Mouse (Mus musculus) T-helper 2 cell (primary cell): ENCODE results near the gene Wwtr1.

ENCODE experiments used
- in situ Hi-C: fragments of 300-600 bp; cut with MboI, MseI; formaldehyde crosslinking; loops from one replicate; pipeline ENCODE4 v1.15.1; 2025; ENCODE audit warnings: high pct_unique_total_duplicates

The Wwtr1 gene

GRCm38 (mm10) chr3:57558761-57559160 lies 16.9 kb downstream of the Wwtr1 start:
- in situ Hi-C loops: no loop called here

- in situ Hi-C loops: no loop called here
Measured at GRCm38 (mm10) chr3:57557408-57557807, 18.3 kb downstream of the Wwtr1 start.

- in situ Hi-C loops: no loop called here
Measured at GRCm38 (mm10) chr3:57555560-57555959, 20.1 kb downstream of the Wwtr1 start.

GRCm38 (mm10) chr3:57554890-57555239 lies 20.8 kb downstream of the Wwtr1 start:
- in situ Hi-C loops: no loop called here

DNA sequence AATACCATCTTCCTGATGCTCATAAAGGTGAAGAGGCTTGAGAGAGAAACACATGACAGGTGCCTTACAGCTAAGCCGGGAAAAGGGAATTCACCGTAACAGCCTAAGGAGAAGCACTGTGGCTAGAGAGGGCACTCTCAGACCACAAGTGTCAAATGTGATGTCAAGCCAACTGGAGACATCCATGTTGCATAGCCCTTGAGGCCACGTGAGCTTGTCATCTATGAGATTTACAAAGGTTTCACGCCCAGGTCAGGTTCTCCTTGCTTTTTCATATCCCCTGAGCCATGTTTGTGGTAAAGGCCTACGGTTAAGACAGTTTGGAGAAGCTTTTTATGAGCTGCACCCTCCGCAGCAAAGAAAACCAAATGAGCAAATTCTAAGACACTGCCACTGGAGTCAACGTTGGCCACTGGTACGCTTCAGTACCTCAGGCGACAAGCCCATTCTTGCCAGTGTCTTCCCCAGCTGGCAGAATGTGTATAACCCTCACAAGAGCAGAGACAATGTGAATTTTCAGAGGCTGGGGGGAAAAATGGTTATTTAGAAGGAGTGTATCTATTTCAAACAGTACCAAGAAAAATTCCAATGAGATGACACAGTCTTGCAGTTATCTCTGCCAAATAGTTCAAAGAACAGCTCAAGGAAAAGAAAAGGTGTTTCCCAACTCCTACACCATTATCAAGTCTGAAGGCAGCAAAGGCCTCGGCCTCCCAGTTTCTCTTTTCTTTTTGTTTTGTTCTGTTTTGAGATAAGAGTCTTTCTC lies 21.4 kb downstream of the Wwtr1 start:
- in situ Hi-C loops: no loop called here

- in situ Hi-C loops: no loop called here
Measured at GRCm38 (mm10) chr3:57553108-57553507, 22.6 kb downstream of the Wwtr1 start.

GRCm38 (mm10) chr3:57551210-57551609 lies 24.5 kb downstream of the Wwtr1 start:
- in situ Hi-C loops: no loop called here

- in situ Hi-C loops: no loop called here
Measured at GRCm38 (mm10) chr3:57550468-57551185, 25.1 kb downstream of the Wwtr1 start.

GRCm38 (mm10) chr3:57544154-57544553 lies 31.6 kb downstream of the Wwtr1 start:
- in situ Hi-C loops: no loop called here

- in situ Hi-C loops: no loop called here
Measured at GRCm38 (mm10) chr3:57542848-57543380, 32.8 kb downstream of the Wwtr1 start.

DNA sequence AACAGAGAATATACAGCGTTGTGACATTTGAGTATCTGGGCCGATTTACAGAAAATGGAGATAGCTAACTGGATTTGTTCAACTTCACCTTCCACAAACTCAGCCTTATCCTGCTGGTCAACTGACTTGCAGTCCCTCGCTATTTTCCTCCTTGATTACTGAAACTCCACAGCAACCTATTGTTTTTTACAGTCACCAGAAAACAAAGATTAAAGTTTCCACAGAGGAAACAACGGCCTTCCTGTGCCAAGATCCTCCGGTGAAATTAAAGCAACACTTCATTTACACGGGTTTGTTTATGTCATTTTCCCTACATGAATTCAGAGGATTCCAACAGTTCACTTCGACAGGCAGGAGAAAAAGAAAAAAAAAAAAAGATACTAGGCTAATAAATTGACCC lies 34.5 kb downstream of the Wwtr1 start:
- in situ Hi-C loops: no loop called here

DNA sequence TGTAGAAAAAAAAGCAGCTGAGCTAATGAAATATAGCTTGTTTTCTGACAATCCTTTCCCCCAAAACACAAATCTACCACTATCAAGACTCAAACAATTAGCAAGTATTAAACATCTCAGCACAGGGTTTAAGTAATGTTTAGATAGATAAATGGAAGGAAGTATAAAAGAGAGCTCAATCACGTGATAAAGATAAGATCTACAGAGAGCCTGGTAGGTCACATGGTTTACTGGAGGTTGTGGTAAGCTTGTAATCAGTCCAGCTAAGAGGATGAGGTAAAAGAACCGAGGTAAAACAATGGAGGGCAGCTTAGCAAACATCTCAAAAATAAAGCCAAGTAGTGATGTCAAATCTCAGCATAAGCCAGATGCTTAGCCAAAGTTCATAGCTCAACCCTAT lies 35.2 kb downstream of the Wwtr1 start:
- in situ Hi-C loops: no loop called here

GRCm38 (mm10) chr3:57535483-57536185 lies 40.1 kb downstream of the Wwtr1 start:
- in situ Hi-C loops: no loop called here

GRCm38 (mm10) chr3:57534450-57534849 lies 41.3 kb downstream of the Wwtr1 start:
- in situ Hi-C loops: no loop called here

GRCm38 (mm10) chr3:57533876-57534275 lies 41.8 kb downstream of the Wwtr1 start:
- in situ Hi-C loops: no loop called here

DNA sequence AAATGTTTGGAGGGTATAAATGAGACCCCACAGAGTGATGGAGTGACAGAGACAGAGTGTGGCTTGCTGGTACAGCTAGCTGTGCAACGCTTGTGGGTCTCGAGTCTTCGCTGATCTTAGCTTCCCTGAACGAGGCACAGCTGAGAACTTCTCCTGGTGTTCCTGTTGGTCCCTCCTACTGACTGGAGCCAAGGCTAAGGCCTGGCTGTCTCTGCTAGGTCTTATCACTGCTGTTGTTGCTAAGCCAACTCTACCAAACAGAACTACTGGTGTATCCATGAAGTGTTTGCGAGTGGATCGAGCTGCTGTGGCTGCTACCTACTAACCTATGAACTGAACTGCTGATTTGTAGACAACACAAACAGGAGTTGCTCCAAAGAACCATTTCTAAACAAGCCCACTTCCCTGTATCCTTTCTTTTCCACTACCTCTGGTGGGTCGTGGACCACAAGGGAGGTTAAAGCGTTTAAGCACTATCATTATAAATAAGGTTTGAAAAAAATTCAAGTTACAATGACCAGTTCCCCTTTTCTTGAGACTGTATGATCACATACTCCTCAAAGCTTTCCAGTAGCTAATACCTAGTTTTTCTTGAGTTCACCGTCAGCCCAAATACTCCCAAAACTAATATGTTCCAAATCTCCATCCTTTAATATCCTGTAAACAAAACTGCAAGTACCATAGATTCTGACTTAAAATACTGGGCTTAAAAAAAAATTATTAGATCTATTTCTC lies 42.6 kb downstream of the Wwtr1 start:
- in situ Hi-C loops: no loop called here

DNA sequence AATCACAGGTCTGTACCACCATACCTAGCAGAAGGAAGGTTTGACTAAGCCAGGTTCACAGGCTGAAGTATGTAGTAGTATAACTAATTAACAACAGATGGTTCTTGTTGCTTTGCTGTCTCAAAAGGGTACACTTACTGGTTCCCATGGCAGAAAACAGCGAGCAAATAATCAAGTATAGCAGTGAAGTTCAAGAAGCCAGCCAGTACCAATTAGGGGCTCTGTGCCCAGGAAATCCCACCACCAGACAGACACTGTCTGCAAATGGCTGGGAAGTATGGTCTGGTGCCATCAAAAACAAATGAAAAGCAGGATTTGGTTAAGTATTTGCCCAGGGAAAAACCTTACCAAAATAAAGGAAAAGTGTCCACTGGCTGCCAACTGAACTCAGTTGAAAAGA lies 44.9 kb downstream of the Wwtr1 start:
- in situ Hi-C loops: no loop called here

GRCm38 (mm10) chr3:57530221-57530620 lies 45.5 kb downstream of the Wwtr1 start:
- in situ Hi-C loops: no loop called here

- in situ Hi-C loops: no loop called here
Measured at GRCm38 (mm10) chr3:57527154-57527553, 48.6 kb downstream of the Wwtr1 start.

- in situ Hi-C loops: no loop called here
Measured at GRCm38 (mm10) chr3:57523093-57523492, 52.6 kb downstream of the Wwtr1 start.

DNA sequence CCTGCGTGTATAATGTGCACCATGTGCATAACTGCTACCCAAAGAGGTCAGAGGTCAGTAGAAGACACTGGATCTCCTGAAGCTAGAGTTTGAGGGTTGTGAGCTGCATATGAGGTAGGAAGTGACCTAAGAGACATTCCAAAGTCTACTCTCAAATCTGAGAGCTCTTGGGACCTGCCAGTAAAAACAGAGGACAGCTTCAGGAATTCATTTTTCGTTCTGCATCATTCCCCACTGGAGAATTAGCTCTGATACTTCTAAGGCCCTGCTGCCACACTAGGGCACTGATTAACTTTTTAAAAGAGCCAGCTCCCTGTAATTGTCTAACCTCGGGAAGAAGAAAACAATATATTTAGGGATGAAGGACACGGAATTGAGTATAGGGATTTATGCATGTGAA lies 53.8 kb downstream of the Wwtr1 start:
- in situ Hi-C loops: no loop called here

DNA sequence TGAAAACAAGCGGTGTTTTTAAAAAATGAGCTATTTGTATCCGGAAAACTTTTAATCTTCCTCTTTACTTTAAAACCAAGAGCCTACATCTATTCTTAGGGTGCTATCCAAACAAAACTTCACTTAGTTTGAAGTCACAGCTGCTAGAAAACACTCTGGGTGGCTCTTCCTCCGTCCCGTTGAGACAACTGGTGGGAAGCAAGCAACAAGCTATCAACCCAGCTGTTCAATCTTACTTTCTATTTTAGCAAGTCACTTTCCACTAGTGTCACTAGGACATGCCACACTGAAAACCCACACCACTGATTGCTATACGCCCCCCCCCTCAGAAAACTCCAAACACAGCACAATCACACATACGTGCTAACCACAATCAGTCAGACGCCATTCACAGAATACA lies 55.7 kb downstream of the Wwtr1 start:
- in situ Hi-C loops: no loop called here
